Mouse (Mus musculus): ENCODE data around the gene Itpr2.

Itpr2 gene

DNA sequence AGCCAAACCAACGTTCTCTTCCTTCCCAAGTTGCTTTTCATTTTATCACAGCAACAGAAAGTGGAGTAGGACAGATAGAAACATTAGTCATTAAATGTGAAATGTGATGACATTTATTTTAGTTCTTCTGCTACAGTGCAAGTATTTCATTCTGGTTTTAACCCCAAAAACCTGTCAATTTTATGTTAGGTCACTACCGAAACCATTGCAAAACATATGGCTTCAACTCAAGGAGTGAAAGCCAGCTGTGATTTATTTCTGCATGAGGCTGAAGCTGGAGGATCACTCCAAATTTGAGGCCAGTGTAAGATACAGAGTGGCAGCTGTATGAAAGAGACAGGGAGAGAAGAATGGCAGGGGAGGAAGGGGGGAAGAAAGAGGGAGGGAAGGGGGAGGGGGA is 85.6 kb downstream of the Itpr2 start:
- DNase-seq (ENCODE audit: low read depth, low spot score): no peak

DNA sequence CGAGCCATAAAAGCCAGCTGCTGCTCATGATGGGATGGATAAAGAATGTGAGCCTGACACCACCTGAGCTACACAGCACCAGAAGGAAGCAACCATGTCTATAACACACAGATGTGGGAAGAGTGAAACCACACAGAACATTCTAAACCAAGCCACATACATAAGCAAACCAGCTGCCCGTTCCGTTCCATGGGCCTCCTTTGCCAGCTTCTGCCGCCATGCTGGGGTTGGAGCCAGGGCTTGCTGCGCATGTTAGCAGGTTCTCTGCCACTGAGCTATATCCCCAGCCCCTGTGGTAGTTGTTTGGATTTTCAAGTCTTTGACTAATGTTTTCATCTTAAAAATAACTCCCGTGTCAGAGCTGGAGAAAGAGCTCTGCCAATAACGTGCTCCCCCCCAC is 87.9 kb downstream of the Itpr2 start:
- DNase-seq (ENCODE audit: low read depth, low spot score): no peak

DNA sequence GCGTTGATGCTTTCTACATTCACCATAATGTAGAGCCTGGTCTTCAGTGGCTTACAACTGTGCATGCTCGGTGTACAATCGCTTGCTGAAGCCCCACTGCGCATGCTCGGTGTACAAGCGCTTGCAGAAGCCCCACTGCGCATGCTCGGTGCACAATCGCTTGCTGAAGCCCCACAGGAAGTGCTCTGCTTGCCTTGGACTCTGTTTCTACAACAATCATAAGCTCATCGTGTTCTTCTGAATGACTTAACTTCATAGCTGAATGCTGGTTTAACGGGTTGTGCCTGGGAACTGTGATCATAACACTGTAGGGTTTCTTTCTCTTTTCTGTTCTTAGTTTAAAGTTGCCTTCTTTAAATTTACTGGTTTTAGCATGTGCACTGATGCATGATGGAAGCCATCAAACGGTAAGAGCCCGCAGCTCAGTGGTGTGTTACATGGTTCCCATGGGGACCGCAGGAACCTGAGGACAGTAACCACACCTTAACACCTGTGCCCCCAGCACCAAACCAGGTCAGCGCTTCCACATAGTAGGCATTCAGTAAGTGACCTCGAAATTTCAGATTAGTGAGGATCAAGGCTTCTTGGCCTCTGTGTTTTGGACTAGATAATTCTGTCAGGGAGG is 90.5 kb downstream of the Itpr2 start:
- DNase-seq (ENCODE audit: low read depth, low spot score): peak; percentile 97

DNA sequence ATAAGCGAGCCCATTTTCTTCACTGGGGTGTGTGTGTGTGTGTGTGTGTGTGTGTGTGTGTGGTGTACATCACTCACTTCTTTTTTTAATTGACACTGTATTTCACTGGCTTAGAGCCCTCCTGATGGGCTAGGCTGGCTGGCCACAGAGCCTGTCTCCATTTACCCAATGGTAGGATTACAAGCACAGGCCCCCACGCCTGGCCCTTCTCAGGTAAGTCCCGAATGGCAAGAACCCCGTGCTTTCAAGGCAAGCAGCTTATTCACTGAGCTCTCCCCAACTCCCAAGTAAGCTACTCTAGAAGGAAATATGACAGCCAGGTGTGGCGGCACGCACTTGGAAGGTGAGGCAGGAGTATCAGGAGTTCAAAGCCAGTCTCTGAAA is 91.6 kb downstream of the Itpr2 start:
- DNase-seq (ENCODE audit: low read depth, low spot score): no peak

DNA sequence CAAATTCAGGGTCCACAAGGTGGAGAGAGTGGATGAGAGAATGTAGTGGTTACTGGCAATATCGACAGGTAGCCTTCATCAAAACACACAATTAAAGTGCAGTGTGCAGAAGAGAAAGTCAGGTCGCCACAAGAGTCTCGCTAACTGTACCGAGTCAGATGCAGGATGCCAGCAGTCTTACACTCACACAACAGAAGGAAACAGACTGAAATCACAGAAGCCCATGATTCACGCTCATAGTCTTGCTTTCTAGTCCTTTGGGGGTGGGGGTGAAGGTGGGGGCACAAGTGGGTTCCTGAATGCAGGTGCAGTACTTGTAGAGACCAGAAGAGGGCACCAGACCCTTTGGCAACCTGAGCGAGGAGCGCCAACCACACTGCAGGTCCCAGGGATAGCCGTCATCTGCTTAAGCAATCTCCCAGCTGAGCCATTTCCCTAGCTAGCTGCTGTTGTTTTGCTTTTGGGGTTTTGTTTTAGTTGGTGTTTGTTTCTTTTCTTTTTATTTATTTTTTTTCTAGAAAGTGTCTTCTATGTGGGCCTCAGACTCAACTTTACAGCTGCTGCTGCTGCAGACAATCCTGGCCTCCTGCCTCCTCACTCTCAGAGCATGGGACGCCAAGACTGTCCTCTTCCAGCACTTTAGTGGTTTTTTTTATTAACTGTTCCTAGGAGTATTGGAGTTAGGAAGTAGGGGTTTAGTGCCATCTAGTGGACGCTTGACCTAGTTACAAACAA is 92.2 kb downstream of the Itpr2 start:
- peak; percentile 89 for DNase-seq (ENCODE audit: low read depth, low spot score)

DNA sequence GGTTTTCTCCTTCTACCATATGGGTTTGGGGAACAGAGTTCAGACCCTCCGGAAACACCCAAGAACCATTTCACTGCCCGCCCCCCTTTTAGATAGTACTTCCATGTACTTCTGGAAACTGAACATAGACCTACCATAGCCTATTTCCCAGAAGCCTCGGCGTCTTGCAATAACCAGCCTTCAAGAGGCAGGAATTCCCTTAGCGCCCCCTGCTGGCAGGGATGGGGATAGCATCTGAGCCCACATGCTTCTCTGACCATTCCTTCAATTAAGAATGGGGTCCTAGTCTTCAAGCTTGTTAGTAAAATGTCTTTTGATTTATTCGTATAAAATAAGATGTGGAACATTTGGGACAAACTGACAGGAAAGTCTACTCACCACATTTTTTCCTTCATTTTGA is 96.6 kb downstream of the Itpr2 start:
- peak; percentile 54 for DNase-seq (ENCODE audit: low read depth, low spot score)

DNA sequence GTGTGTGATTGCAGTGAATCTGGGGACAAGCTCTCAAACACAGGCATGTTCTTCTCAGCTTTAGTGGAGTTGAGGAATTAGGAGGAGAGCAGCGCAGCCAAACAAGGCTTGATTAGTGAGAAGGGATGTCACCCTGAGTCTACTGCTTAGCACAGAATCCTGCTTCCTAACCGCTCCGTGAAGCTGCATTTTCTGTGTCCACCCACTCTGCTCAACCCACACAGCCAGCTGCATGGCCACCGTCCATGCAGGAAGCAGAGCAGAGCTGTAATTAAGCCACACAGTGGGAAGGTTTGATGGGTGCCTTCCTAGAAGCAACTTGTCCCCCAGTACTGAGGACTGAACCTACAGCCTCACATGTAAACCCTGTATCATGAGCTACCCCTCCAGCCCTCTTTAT is 97.1 kb downstream of the Itpr2 start:
- no peak for DNase-seq (ENCODE audit: low read depth, low spot score)

DNA sequence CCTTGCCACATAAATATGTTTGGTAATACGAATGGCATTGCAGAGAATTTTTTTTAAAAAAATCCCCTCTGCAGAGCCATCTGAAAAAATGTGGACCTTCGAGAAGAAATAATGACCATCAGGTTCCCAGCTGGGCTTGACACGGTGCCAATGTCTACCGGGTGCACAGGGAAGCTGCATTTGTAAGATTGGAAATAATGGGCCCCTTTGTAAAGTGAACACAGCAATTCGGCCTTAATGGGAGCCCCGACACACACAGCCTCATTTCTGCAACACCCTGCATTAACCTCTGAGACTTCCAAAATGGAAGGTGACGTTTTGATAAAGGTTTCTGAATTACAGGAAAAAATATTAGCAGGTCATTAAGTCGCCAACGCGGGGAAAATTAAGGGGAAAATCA is 97.9 kb downstream of the Itpr2 start:
- no peak for DNase-seq (ENCODE audit: low read depth, low spot score)

DNA sequence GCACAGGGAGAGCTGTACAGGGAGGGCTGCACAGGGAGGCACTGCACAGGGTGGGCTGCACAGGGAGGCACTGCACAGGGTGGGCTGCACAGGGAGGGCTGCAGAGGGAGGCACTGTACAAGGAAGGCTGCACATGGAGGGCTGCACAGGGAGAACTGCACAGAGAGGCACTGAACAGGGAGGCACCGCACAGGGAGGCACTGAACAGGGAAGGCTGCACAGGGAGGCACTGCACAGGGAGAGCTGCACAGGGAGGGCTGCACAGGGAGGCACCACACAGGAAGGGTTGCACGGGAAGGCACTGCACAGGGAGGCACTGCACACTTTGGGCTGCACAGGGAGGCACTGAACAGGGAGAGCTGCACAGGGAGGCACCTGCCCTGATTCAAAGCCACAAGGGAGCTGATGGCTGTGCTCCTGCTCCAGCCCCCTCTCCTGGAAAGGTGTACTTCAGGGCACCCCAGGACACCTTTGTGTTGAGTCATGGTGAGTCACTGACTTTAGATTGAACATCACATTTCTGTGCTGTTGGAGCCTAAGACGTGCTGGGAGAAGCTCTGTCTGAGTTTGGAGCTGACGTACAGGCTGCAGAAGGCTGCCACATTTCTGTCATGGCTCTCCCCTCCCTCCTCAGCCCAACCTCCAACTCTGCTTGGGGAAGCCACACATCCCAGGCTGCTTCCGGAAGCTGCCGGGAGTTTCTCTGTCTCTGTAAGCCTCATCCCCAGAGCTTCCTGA is 98.9 kb downstream of the Itpr2 start:
- no peak for DNase-seq (ENCODE audit: low read depth, low spot score)

DNA sequence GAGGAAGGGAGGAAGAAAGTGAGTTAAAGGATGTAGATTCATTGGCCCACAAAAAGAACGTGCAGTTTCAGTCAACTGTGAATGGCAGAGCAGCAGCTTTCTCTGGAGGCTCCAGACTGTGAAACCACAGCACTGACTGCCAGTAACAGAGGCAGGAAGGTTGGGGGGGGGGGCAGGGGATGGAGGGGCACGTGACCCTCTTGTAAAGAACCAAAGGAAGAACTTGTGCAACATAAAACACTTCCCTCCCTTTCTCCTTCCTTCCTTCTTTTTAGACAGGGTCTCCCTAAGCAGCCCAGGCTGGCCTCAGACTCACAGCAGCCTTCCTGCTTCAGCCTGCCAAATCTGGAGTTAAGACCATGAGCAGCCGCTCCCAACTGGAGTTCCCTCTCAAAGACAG is 104.2 kb downstream of the Itpr2 start:
- no peak for DNase-seq (ENCODE audit: low read depth, low spot score)

DNA sequence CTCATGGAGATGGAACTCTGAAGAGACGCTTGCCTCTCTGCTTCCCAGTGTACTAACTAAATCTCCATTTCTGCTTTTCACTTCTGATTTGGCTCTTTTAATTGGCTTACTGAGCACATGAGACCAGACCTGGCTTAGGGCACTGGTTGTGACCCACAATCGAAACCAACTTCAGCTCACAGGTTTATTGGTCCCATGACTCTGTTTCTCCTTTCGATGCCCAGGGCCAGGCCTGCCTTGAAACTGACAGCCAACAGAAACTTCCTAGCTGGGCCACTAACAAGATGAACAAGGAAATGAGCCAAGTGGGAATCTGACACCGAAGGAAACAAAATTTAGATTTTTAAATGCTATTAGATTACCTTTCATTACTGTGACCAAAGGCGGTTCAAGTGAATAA is 105.8 kb downstream of the Itpr2 start:
- no peak for DNase-seq (ENCODE audit: low read depth, low spot score)

DNA sequence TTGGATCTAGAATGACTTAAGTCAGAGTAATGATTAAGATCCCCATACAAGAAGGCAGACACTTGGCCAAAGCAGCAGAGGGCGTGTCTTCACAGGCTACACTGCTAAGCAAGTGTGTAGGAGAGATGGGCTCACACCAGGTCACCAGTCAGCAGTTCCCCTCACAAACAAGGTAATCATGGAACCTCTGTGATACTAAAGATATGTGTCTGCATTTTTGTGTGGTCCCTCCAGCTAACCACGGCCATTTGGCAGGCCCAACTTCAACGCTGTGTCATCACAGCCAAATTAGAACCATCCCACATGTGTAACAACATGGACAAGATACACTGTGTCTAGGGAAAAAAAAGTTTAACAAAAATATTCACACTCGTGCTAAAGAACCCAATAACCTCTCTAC is 106.4 kb downstream of the Itpr2 start:
- no peak for DNase-seq (ENCODE audit: low read depth, low spot score)

DNA sequence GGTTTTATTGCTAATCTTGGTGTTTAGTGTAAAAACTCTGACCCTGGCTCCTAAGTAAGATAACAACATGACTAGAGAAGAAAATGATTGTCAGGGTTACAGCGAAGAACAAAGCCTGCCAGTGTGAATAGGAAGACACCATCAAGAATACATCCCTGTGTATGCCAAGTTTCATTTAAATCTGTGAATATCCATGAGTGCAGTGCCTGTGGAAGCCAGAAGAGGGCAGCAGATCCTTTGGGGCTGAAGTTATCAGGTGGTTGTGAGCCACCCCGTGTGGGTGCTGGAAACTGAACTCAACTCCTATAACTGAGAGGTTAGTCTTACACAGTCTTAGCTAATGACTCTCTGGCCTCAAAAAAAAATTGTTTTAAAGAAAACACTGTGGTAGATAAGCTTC is 109.8 kb downstream of the Itpr2 start:
- peak; percentile 33 for DNase-seq (ENCODE audit: low read depth, low spot score)

DNA sequence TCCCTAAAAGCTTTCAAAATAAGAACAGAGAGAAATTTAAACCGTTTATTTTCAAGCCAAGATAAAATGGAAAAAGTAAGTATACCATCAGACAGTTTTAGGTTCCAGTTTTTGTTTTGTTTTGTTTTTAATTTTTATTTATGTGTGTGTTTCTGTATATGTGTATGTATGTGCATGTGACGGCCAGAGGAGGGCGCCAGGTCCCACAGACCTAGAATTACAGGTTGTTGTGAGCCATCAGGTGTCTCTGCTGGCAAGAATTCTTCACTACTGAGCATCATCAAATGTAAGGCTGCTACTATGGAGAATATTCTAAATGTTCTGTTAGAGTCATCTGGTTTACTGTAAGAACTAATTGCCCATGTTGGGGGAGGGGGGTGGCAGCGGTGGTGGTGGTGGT is 111.9 kb downstream of the Itpr2 start:
- DNase-seq (ENCODE audit: low read depth, low spot score): peak; percentile 26

DNA sequence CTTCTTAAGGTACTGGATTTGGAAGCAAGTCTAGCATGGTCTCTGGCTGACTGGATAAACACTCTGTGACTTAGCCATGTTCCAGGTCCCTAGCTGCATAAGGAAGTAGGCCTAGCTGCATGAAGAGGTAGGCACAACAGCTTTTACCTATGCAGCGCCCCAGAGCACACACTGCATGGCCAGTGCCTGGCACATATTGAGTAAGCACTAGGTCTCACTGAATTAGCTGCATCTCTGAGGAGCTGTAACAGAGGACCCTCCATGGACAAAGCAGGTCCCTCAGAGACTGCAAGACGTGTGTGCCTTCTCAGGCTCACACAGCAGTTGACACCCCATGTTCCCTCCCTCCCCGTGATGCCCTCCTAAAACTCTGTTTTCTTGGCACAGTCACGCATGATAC is 114.0 kb downstream of the Itpr2 start:
- DNase-seq (ENCODE audit: low read depth, low spot score): no peak

DNA sequence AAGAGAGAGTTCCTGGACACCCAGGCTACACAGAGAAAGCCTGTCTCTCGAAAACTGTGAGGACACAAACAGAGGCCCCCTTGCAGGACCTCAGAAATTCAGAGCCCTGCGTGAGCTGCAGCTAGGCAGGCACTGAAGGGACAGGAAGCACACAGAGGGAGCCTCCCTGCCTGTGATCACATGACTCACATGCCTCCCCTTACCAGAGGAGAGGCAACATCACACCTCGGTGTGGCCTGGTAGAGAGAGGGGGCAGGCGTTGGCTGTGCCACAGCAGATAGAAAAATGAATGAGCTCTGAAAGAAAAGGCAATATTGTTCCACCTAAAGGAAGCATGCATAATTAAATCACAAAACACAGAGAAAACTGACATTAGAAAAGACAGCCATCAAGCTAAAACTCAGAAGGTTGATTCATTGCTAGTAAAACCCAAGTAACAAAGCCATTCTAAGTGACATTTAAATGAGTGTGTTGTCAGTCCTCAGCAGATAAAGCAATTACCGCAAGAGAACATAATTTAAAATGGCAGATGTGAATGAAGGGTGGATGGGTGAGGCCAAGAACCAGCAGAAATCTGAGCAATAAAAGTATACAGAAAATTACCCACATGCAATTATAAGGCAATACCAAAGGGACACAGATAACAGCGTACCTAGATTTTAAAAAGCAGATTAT is 114.8 kb downstream of the Itpr2 start:
- no peak for DNase-seq (ENCODE audit: low read depth, low spot score)

DNA sequence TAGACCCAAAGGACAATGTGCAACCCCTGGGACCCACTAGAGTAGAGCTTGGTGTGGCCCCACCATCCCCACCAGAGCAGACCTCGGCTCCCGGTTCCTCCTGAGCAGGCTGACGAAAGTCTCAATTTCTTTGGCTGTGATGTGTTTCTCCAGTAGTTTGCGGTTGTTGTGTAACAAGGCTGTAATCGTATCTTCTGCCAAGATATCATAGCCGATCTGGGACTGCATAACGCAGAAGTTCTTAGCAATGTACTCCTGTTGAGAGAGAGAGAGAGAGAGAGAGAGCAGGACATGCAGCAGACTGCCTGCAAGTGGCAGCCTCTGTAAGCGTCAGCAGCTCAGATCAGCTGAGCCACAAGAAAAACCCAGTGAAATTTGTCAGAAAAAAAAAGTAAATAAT is 122.8 kb downstream of the Itpr2 start:
- DNase-seq (ENCODE audit: low read depth, low spot score): no peak

DNA sequence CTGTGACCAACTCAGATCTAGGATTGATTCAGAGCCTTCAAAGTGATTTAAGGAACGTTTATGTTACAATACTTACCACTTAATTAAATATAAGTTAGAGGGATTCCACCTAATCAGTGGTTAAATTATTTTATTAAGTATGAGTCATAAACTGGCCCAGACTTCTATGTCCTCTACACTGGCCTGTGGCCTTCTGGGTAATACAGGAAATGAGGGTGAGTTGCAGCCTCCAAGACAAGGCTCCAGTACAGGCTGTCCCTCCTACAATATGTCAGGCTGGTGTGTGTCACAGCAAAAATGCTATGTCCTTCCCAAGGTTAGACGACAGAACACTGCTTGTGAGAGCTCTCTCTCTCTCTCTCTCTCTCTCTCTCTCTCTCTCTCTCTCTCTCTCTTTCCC is 130.5 kb downstream of the Itpr2 start:
- no peak for DNase-seq (ENCODE audit: low read depth, low spot score)

DNA sequence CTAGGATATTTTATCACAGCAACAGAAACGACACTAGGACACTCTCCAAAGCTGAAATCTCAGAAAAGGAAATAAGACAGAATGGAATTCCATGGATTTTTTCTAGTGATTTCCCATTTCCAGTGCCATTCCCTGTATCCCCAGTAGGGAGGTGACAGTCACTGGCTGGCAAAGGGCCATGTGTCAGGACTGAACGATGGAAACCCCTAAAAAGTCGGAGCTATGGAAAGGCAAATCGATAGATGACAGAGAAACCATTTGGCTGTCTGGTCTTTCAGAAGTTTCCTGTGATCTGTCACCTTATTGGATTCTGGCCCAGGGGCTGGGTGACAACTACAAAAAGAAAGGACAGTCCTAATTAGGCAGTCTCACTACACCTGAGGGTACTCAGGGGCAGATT is 135.8 kb downstream of the Itpr2 start:
- DNase-seq (ENCODE audit: low read depth, low spot score): no peak

DNA sequence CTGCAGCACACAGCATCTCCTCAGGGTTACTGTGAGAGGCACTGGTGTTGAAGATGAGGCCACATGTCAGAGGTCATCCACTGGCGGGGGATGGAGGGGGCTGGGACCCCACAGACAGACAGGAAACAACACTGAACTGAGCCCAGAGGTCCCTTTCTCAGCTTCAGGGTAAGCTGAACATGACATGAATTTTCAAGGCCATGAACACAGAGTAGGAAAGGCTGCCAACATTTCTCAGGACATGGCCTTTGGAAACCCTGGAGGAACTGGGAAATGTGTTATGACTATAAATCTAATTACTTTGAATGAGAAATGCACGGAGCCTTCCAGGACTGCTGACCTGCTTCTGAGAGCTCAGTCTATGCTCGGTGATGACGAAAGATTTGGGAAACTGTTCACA is 144.1 kb downstream of the Itpr2 start:
- DNase-seq (ENCODE audit: low read depth, low spot score): no peak

DNA sequence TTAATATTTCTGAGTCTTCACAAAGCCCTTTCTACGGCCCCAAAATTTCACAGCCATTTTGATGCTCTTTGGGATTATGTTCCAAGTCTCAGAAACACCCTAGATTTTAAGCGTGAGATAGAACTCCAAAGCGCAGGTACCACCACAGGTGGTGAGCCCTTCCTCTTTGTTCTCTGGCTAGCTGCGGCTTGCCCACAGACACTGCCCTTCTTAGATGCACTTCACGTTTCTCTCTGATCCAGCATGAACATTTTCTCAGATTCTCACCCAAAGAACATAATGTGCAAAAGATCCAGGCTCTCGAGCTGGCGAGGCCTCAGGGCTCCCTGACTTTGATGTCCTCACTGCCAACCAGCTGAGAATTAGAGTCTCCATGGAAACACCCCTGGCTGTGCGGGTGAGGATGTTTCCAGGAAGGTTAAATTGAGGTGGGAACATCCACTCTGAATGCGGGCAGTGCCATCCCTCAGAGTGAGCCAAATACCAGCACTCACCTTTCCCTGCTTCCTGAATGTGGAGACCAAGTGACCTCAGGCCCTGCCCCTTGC is 149.7 kb downstream of the Itpr2 start:
- DNase-seq (ENCODE audit: low read depth, low spot score): no peak

DNA sequence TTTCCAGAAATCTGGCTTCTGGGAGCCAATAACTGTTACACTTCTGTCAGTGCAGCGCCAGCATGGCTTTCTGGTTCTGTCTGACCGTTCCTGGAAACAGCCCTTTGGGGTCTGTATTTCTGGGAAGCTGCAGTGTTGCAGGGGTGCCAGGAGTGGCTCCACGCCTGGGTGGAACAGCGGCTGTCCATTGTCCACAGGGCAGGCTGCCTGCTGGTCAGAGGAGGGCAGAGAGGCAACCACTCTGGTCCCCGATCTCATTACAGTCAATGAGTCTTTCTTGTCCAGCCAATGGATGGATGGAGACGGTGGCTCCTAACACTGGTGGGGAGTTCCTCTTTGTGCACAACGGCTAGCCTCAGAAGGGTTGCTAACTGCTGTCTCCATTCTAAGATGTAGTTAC is 150.2 kb downstream of the Itpr2 start:
- DNase-seq (ENCODE audit: low read depth, low spot score): no peak
